Comparison of ENCODE assay signal across 28 mouse cellular contexts in genomic region chr5:75334050-75334449, GRCm38 (mm10).
DNase-seq lines count a peak whose midpoint lies in the region; ATAC-seq and TF ChIP-seq lines count a peak whose summit lies in the region.
"Had no signal": no experiment of that assay in that cellular context is flagged by ENCODE, and none has a peak within 500 bp of the region (broad histone marks: within the 10 kb centered on the region; RNA-seq: fewer than 3 reads in every experiment).

No protein-coding gene starts in this region.

- peaks cover 0 to 3% of the 10 kb centered on the region in 2 experiments; a peak in 1 of 4 replicates for H3K36me3 ChIP-seq in MEL (ENCODE audit: control insufficient read depth in 1 of 2, insufficient read depth in 2 of 2, low read length in 2 of 2)
- H3K36me3 ChIP-seq: embryonic facial prominence, embryonic 10.5 days; embryonic facial prominence, embryonic 13.5 days; forebrain, embryonic 12.5 days; forebrain, embryonic 15.5 days; heart, embryonic 12.5 days; heart, embryonic 15.5 days; hindbrain, embryonic 10.5 days; hindbrain, embryonic 13.5 days had no signal

- TF ChIP-seq POLR2A in lung, adult 2 months (IDR thresholded peaks at IDR 0.05; ENCODE audit: borderline replicate concordance, extremely low read depth, low read depth, low read length), result no peak
- TF ChIP-seq POLR2A in MEL (IDR thresholded peaks at IDR 0.05; ENCODE audit: control insufficient read depth in 1 of 2, insufficient read depth in 1 of 2, low read depth in 1 of 2, low read length in 2 of 2, poor library complexity in 1 of 2), result no peak

- no peaks in the 10 kb centered on the region for H3K4me1 ChIP-seq in lung, adult 2 months (ENCODE audit: control insufficient read depth, insufficient read depth, low read length)
- peaks cover 1 to 2% of the 10 kb centered on the region in 2 experiments; a peak in 3 of 4 replicates for H3K4me1 ChIP-seq in MEL (ENCODE audit: control insufficient read depth in 1 of 2, insufficient read depth in 2 of 2, low read length in 2 of 2)
- H3K4me1 ChIP-seq: embryonic facial prominence, embryonic 10.5 days; forebrain, embryonic 12.5 days; heart, embryonic 12.5 days; heart, embryonic 15.5 days had no signal

- H3K27me3 ChIP-seq in MEL (ENCODE audit: control insufficient read depth in 1 of 2, insufficient read depth in 2 of 2, low read length in 2 of 2), result no peaks in the 10 kb centered on the region
- H3K27me3 ChIP-seq: embryonic facial prominence, embryonic 13.5 days; forebrain, embryonic 15.5 days; heart, embryonic 12.5 days; heart, embryonic 15.5 days; hindbrain, embryonic 13.5 days had no signal

- peak; percentile 6 for DNase-seq in lung, postnatal 10 days
- DNase-seq in lung, adult 2 months, result no peak
- DNase-seq in 416B (ENCODE audit: low read depth) (peak; percentile 39), MEL (ENCODE audit: low read depth, low spot score) (peak; percentile 60), adipocyte (ENCODE audit: low spot score) (no peak)
- no peak for DNase-seq in cerebellum, postnatal 25 days
- DNase-seq: adrenal gland, adult 8-10 months; adrenal gland, postnatal 25 days; cerebellum, adult 18-20 months; cerebellum, adult 9-10 months; cerebellum, postnatal 14 days; embryo, embryonic 11 days; gastrocnemius, postnatal 25 days; heart, adult 18-20 months; heart, postnatal 10 days; heart, postnatal 36 days had no signal

- no peaks in the 10 kb centered on the region for H3K79me2 ChIP-seq in MEL (ENCODE audit: control insufficient read depth, insufficient read depth, low read length, poor library complexity)

- no peak overlapping the region for H3K9ac ChIP-seq in MEL (ENCODE audit: control insufficient read depth, low read depth, low read length, poor library complexity, severe bottlenecking)
- H3K9ac ChIP-seq: embryonic facial prominence, embryonic 13.5 days; forebrain, embryonic 12.5 days; forebrain, embryonic 15.5 days; heart, embryonic 12.5 days; heart, embryonic 15.5 days; hindbrain, embryonic 13.5 days had no signal

- ATAC-seq in megakaryocyte progenitor cell, adult 5-6 weeks (replicated peaks; ENCODE audit: poor library complexity), result peak; percentile 61
- ATAC-seq: CD4-positive, CD25-positive, alpha-beta regulatory T cell, adult 4 months; forebrain, embryonic 15.5 days; hindbrain, embryonic 16.5 days had no signal

- TF ChIP-seq EP300 in MEL (IDR thresholded peaks at IDR 0.05; ENCODE audit: low read depth in 1 of 2, low read length in 2 of 2), result peak; percentile 53 to 73

- no peaks in the 10 kb centered on the region for H3K9me3 ChIP-seq in MEL (replicated peaks; ENCODE audit: insufficient read depth, low read length)
- H3K9me3 ChIP-seq: embryonic facial prominence, embryonic 10.5 days; embryonic facial prominence, embryonic 13.5 days; forebrain, embryonic 12.5 days; forebrain, embryonic 15.5 days; heart, embryonic 12.5 days; heart, embryonic 15.5 days; hindbrain, embryonic 10.5 days; hindbrain, embryonic 13.5 days had no signal

- no peak for TF ChIP-seq RAD21 in MEL (IDR thresholded peaks at IDR 0.05; ENCODE audit: low read depth, low read length)

- 69% methylated on average over 3 of the region's 3 CpGs for WGBS in lung, adult 2 months

- H3K27ac ChIP-seq in MEL (ENCODE audit: control insufficient read depth, low read depth, low read length), result no peak overlapping the region
- H3K27ac ChIP-seq: embryonic facial prominence, embryonic 10.5 days; embryonic facial prominence, embryonic 13.5 days; forebrain, embryonic 12.5 days; forebrain, embryonic 15.5 days; heart, embryonic 15.5 days; hindbrain, embryonic 10.5 days; hindbrain, embryonic 13.5 days had no signal

- no peak overlapping the region for H3K4me3 ChIP-seq in lung, adult 2 months (replicated peaks; ENCODE audit: extremely low read depth, low read depth, low read length)
- no peak overlapping the region for H3K4me3 ChIP-seq in MEL (ENCODE audit: control insufficient read depth in 1 of 2, insufficient read depth in 1 of 2, low read depth in 2 of 2, low read length in 2 of 2)
- H3K4me3 ChIP-seq: embryonic facial prominence, embryonic 10.5 days; embryonic facial prominence, embryonic 13.5 days; erythroblast, embryonic 14.5 days; forebrain, embryonic 12.5 days; forebrain, embryonic 15.5 days; heart, embryonic 12.5 days; heart, embryonic 15.5 days; hindbrain, embryonic 10.5 days; hindbrain, embryonic 13.5 days had no signal

- no peak for TF ChIP-seq CTCF in lung, adult 2 months (IDR thresholded peaks at IDR 0.05; ENCODE audit: insufficient read depth, low read length)
- no peak for TF ChIP-seq CTCF in MEL (IDR thresholded peaks at IDR 0.05 in 2 of 3, conservative IDR thresholded peaks at IDR 0.05 in 1 of 3; ENCODE audit: control insufficient read depth in 1 of 3, insufficient read depth in 1 of 3, low read depth in 2 of 3, low read length in 3 of 3, poor library complexity in 1 of 3, severe bottlenecking in 1 of 3)

TF ChIP-seq in MEL, 35 proteins besides CTCF, POLR2A, EP300 and RAD21:
- TF ChIP-seq GATA1 (IDR thresholded peaks at IDR 0.05; ENCODE audit: low read depth, low read length) (peak; percentile 66), TCF12 (IDR thresholded peaks at IDR 0.05; ENCODE audit: low read depth, low read length) (no peak)

Comparison
In these comparisons a context has a peak if more than half of its experiments do, and no peak if none do; other contexts are left out.
1. DNase-seq: peak in lung, postnatal 10 days (single experiment), 416B (single experiment) and MEL (single experiment); none in lung, adult 2 months (single experiment), adipocyte (single experiment) and cerebellum, postnatal 25 days (0 of 2).